Mouse (Mus musculus): ENCODE results near the gene Hoxa11. TPM values are rescaled to one million over a fixed set of nuclear protein-coding genes. Genes with fewer than 3 reads are reported as not detected.

Gene Hoxa11
- polyA plus RNA-seq, 1 experiment: not detected

- TF ChIP-seq GATA1 (IDR thresholded peaks at IDR 0.05; ENCODE audit: low read length): no peak
Observed at GRCm38 (mm10) chr6:52268756-52269155, 23.1 kb upstream of the Hoxa11 start.

- no peak for TF ChIP-seq GATA1 (IDR thresholded peaks at IDR 0.05; ENCODE audit: low read length)
Observed at GRCm38 (mm10) chr6:52268341-52268740, 22.7 kb upstream of the Hoxa11 start.

- no peak for TF ChIP-seq GATA1 (IDR thresholded peaks at IDR 0.05; ENCODE audit: low read length)
Observed at GRCm38 (mm10) chr6:52267691-52268090, 22.1 kb upstream of the Hoxa11 start.

- TF ChIP-seq GATA1 (IDR thresholded peaks at IDR 0.05; ENCODE audit: low read length): no peak
Observed at GRCm38 (mm10) chr6:52267221-52267620, 21.6 kb upstream of the Hoxa11 start.

DNA sequence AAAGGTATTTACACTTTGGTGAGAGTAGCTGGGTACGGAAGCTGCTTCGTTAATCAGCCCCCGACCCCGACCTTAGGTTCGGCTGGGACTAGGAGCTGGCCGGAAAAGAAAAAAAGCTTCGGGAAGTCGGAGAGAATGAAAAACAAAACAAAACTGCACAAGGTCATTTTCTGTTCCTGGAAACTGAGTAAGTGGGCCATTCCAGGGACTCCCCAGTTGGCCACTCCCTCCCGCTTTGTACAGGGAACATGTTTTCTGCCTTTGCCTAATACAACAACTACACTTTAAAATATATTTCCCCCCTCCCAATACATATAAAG is 21.0 kb upstream of the Hoxa11 start:
- no peak for TF ChIP-seq GATA1 (IDR thresholded peaks at IDR 0.05; ENCODE audit: low read length)

GRCm38 (mm10) chr6:52265913-52266665 is 20.5 kb upstream of the Hoxa11 start:
- no peak for TF ChIP-seq GATA1 (IDR thresholded peaks at IDR 0.05; ENCODE audit: low read length)

GRCm38 (mm10) chr6:52265306-52265912 is 19.8 kb upstream of the Hoxa11 start:
- no peak for TF ChIP-seq GATA1 (IDR thresholded peaks at IDR 0.05; ENCODE audit: low read length)

- no peak for TF ChIP-seq GATA1 (IDR thresholded peaks at IDR 0.05; ENCODE audit: low read length)
Observed at GRCm38 (mm10) chr6:52264106-52264790, 18.6 kb upstream of the Hoxa11 start.

DNA sequence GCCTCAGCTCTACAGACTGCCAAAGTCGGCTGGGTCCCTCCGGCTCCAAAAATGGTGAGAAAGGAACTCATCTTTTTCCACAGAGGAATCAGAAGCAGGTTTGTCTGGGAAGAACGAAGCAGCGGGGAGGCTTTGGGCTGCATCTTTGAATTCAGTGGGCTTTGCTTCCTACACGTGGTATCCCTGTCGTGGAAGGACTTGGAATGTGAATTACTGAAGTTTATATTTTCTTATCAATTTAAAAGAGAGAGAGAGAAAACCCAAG is 17.6 kb upstream of the Hoxa11 start:
- TF ChIP-seq GATA1 (IDR thresholded peaks at IDR 0.05; ENCODE audit: low read length): no peak

DNA sequence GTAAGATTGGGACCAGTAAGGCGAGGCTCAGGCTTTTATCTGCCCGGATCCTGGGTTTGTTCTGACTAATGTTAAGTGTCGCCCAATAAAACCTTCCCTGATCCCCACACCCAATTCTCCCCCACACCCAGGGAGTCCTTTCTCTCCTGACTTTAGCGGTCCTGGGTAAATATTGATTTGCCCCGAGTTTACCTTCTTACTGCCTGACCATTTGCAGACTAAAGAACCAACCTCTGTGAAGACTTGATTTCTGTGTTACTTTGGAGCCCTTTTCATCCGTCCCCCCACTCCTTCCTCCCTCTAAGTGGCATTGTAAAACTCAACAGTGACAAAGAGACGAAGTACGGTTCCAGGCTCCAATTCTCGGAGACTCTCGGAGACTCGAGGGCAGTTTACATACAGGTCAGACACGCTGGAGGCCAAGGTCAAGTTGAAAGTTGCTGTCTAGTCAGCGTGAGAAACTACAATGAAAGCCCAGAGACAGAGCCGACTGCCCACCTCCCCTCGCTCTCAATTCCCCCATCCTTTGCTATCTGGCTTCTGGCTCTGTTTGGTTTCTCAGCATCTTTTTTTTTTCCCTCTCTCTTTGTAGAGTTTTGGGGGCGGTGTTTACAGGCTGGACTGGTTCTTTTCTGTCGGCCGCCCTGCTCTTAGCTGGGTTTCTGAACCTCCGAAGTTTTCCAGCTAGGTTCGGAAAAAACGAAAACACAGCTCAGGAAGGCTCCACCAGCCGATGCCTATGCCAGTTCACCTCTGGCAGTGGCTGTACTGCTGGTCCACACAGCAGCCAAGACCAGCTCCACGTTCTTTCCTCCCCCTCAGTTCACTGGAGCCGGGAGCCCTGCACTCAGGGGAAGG is 17.1 kb upstream of the Hoxa11 start:
- TF ChIP-seq GATA1 (IDR thresholded peaks at IDR 0.05; ENCODE audit: low read length): no peak

- TF ChIP-seq GATA1 (IDR thresholded peaks at IDR 0.05; ENCODE audit: low read length): no peak
Observed at GRCm38 (mm10) chr6:52261751-52262462, 16.3 kb upstream of the Hoxa11 start.

GRCm38 (mm10) chr6:52260654-52261575 is 15.3 kb upstream of the Hoxa11 start, which contains the start of gene Hoxa13:
Gene Hoxa13, minus strand, starts transcription at chr6:52260880.
- no peak for TF ChIP-seq GATA1 (IDR thresholded peaks at IDR 0.05; ENCODE audit: low read length)

- TF ChIP-seq GATA1 (IDR thresholded peaks at IDR 0.05; ENCODE audit: low read length): no peak
Observed at GRCm38 (mm10) chr6:52259811-52260261, 14.2 kb upstream of the Hoxa11 start.
